Mouse (Mus musculus) activated CD4-positive, CD25-positive, alpha-beta regulatory T cell (primary cell): ENCODE results near the gene Vegfa. TPM values are rescaled to one million over a fixed set of nuclear protein-coding genes. Genes with fewer than 3 reads are reported as not detected.

Experiments
- polyA plus RNA-seq, 2 experiments: library from polyadenylated mRNA; unstranded; fragments of 100-300 nt; shearing (Covaris generic); gene quantifications; one replicate each; pipeline ENCODE4 v1.2.1; 2017

Vegfa gene
- under 1 TPM in 1 of 2 experiments, not detected in 1; 0.88 TPM for polyA plus RNA-seq

GRCm38 (mm10) chr17:46032257-46032991 lies at the start of gene Vegfa:
Vegfa (minus strand) TSS chr17:46032369.

Other genes starting within 250 kb of the Vegfa start
- 10 to 100 TPM; 82.4 to 96.8 TPM for gene Mrps18a, start 78.6 kb upstream of the Vegfa start, polyA plus RNA-seq
- 1 to 10 TPM in 1 of 2 experiments, under 1 TPM in 1; 0.45 to 2.1 TPM for gene Rsph9, start 111.8 kb upstream of the Vegfa start, polyA plus RNA-seq
- gene Mad2l1bp, start 121.2 kb upstream of the Vegfa start, polyA plus RNA-seq: 10 to 100 TPM; 53.3 to 59.9 TPM
- gene Gtpbp2, start 128.7 kb upstream of the Vegfa start, polyA plus RNA-seq: 10 to 100 TPM; 81.7 to 84.5 TPM
- 1 to 10 TPM; 6.2 to 6.3 TPM for gene Polh, start 170.3 kb upstream of the Vegfa start, polyA plus RNA-seq
- gene Xpo5, start 170.4 kb upstream of the Vegfa start, polyA plus RNA-seq: 10 to 100 TPM; 33.3 to 33.6 TPM
- gene Polr1c, start 215.7 kb upstream of the Vegfa start, polyA plus RNA-seq: 10 to 100 TPM; 39.4 to 64.3 TPM
- 100 to 1,000 TPM; 171 to 238 TPM for gene Yipf3, start 215.7 kb upstream of the Vegfa start, polyA plus RNA-seq
- under 1 TPM; 0.18 to 0.33 TPM for gene Lrrc73, start 221.2 kb upstream of the Vegfa start, polyA plus RNA-seq